In the genomic region with DNA sequence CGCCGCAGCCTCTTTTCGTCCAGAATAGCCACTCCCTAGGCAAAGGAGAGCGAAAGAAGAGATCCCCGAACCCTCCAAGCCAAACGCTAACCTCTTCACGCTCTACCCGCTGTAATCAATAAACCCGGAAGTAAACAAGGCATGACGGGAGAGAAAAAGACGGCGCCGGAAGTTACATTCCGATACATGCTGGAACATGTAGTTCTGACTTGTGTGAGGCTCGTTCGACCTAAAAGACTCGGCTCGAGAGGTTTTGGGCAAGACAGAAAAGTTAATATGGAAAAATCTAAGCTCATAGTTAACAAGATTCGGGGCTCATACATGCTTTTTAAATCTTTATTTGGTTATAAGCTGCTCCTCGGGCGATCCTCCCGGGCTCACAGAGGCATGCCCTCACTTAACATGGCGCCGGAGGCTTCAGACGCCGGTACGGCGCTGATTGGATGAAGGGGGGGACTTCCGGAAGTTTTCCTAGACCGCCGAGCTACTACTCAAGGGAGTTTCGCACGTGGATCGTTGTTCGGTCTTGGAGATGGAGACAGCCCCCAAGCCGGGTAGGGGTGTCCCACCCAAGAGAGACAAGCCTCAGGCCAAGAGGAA, we compare ENCODE assay signal across 8 mouse cellular contexts. TPM values are rescaled to one million over a fixed set of nuclear protein-coding genes. Genes with fewer than 3 reads are reported as not detected.
DNase-seq lines count a peak whose midpoint lies in the region; ATAC-seq and TF ChIP-seq lines count a peak whose summit lies in the region.

Pfdn6 (minus strand) TSS at position 138 of the 600 bp plus-strand sequence.
Wdr46 (plus strand) TSS at position 455 of the 600 bp plus-strand sequence.

- H3K36me3 ChIP-seq in limb, embryonic 13.5 days, result peaks cover 63% of the 10 kb centered on the region
- H3K36me3 ChIP-seq in midbrain, embryonic 15.5 days (replicated peaks), result peaks cover 20% of the 10 kb centered on the region; the same call in 1 of the 2 replicates
- H3K36me3 ChIP-seq in spleen, adult 2 months (ENCODE audit: control insufficient read depth, insufficient read depth, low read length), result peaks cover 32% of the 10 kb centered on the region

- H3K4me1 ChIP-seq in bone marrow macrophage, adult 2 months (ENCODE audit: control insufficient read depth, insufficient read depth, low read length), result peaks cover 9% of the 10 kb centered on the region; the same call in 1 of the 2 replicates
- H3K4me1 ChIP-seq in embryonic fibroblast, embryonic 13.5 days (ENCODE audit: control insufficient read depth, insufficient read depth, low read length), result peaks cover 7% of the 10 kb centered on the region; the same call in 1 of the 2 replicates
- peaks cover 21% of the 10 kb centered on the region for H3K4me1 ChIP-seq in limb, embryonic 13.5 days
- peaks cover 27% of the 10 kb centered on the region for H3K4me1 ChIP-seq in midbrain, embryonic 15.5 days
- peaks cover 14% of the 10 kb centered on the region; the same call in 1 of the 2 replicates for H3K4me1 ChIP-seq in spleen, adult 2 months (ENCODE audit: control insufficient read depth, insufficient read depth, insufficient read length)

- H3K9ac ChIP-seq in limb, embryonic 13.5 days, result peak within 1 kb of the TSS; percentile 87
- H3K9ac ChIP-seq in midbrain, embryonic 15.5 days, result peak within 1 kb of the TSS; percentile 80

- peak; percentile 85 for DNase-seq in B cell, adult 2 months
- DNase-seq in heart, adult 9 months (ENCODE audit: low spot score in 2 of 2), result peak; percentile 84 to 92
- peak; percentile 94 for DNase-seq in kidney, adult 9 months
- DNase-seq in spleen, adult 2 months (ENCODE audit: low read depth in 1 of 2, low spot score in 2 of 2), result peak; percentile 84 to 87

- TF ChIP-seq POLR2A in bone marrow macrophage, adult 2 months (IDR thresholded peaks at IDR 0.05; ENCODE audit: borderline replicate concordance, low read depth, low read length), result no peak
- TF ChIP-seq POLR2A in embryonic fibroblast, embryonic 13.5 days (IDR thresholded peaks at IDR 0.05; ENCODE audit: low read depth, low read length), result peak; percentile 72
- peak; percentile 31; the same call in 1 of the 2 replicates for TF ChIP-seq POLR2A in spleen, adult 2 months (IDR thresholded peaks at IDR 0.05; ENCODE audit: low read depth, low read length)

- no peak for TF ChIP-seq CTCF in bone marrow macrophage, adult 2 months (IDR thresholded peaks at IDR 0.05; ENCODE audit: low read depth, low read length)
- TF ChIP-seq CTCF in embryonic fibroblast, embryonic 13.5 days (IDR thresholded peaks at IDR 0.05; ENCODE audit: borderline replicate concordance, insufficient read depth, low read length), result no peak
- no peak for TF ChIP-seq CTCF in spleen, adult 2 months (IDR thresholded peaks at IDR 0.05; ENCODE audit: extremely low read depth, insufficient read depth, insufficient read length, insufficient replicate concordance)

- peak within 1 kb of the TSS; percentile 76 for H3K27ac ChIP-seq in bone marrow macrophage, adult 2 months (ENCODE audit: insufficient read depth, low read depth, low read length)
- H3K27ac ChIP-seq in embryonic fibroblast, embryonic 13.5 days (ENCODE audit: insufficient read depth, low read length), result peak within 1 kb of the TSS; percentile 76
- no peak within 1 kb of the TSS for H3K27ac ChIP-seq in limb, embryonic 13.5 days
- peak within 1 kb of the TSS; percentile 62 for H3K27ac ChIP-seq in midbrain, embryonic 15.5 days
- H3K27ac ChIP-seq in spleen, adult 2 months (ENCODE audit: insufficient read depth, low read length), result peak within 1 kb of the TSS; percentile 66

- no peaks in the 10 kb centered on the region for H3K27me3 ChIP-seq in limb, embryonic 13.5 days
- H3K27me3 ChIP-seq in midbrain, embryonic 15.5 days (replicated peaks), result no peaks in the 10 kb centered on the region
- H3K27me3 ChIP-seq in spleen, adult 2 months (ENCODE audit: control insufficient read depth, insufficient read depth, low read length), result no peaks in the 10 kb centered on the region

- ATAC-seq in limb, embryonic 13.5 days (ENCODE audit: low FRiP score, low read depth), result peak; percentile 93
- peak; percentile 89 for ATAC-seq in midbrain, embryonic 15.5 days (replicated peaks)

- H3K9me3 ChIP-seq in limb, embryonic 13.5 days, result no peaks in the 10 kb centered on the region
- H3K9me3 ChIP-seq in midbrain, embryonic 15.5 days, result no peaks in the 10 kb centered on the region

- H3K4me3 ChIP-seq in bone marrow macrophage, adult 2 months (ENCODE audit: insufficient read depth, low read length), result peak within 1 kb of the TSS; percentile 89
- H3K4me3 ChIP-seq in embryonic fibroblast, embryonic 13.5 days (ENCODE audit: insufficient read depth, low read length), result peak within 1 kb of the TSS; percentile 93
- H3K4me3 ChIP-seq in limb, embryonic 13.5 days, result peak within 1 kb of the TSS; percentile 84
- peak within 1 kb of the TSS; percentile 92 for H3K4me3 ChIP-seq in midbrain, embryonic 15.5 days
- H3K4me3 ChIP-seq in spleen, adult 2 months (ENCODE audit: extremely low read depth, insufficient read depth, insufficient read length), result peak within 1 kb of the TSS; percentile 99

- peak within 1 kb of the TSS; percentile 98 for H3K4me2 ChIP-seq in limb, embryonic 13.5 days (replicated peaks)
- peak within 1 kb of the TSS; percentile 93 for H3K4me2 ChIP-seq in midbrain, embryonic 15.5 days

- under 1% methylated on average over 36 of the region's 36 CpGs for WGBS in limb, embryonic 13.5 days
- under 1% methylated on average over 36 of the region's 36 CpGs for WGBS in midbrain, embryonic 15.5 days
- WGBS in spleen, adult 2 months, result under 1% methylated on average over 36 of the region's 36 CpGs

RNA-seq across cellular contexts. Expression of gene Pfdn6, which starts in this region (rescaled TPM):
- polyA plus RNA-seq in bone marrow macrophage, adult 2 months (2012; ENCODE audit: insufficient read depth, insufficient read length, missing spikeins), result 54.1 and 54.9 TPM in 2 replicates
- polyA plus RNA-seq in embryonic fibroblast, embryonic 13.5 days (2011; ENCODE audit: insufficient read length, low read depth, missing spikeins), result 80.7 and 87.8 TPM in 2 replicates
- polyA plus RNA-seq in limb, embryonic 13.5 days (2015; fragmentation: Nextera tagmentation; extraction: Ambion mirVana), result 167 and 171 TPM in 2 replicates
- 178 TPM in 2 replicates for polyA plus RNA-seq in midbrain, embryonic 15.5 days (2015; fragmentation: Nextera tagmentation; extraction: Ambion mirVana)
- 13.8 and 16.0 TPM in 2 replicates for polyA plus RNA-seq in spleen, adult 2 months (2012; rRNA removed)

RNA-seq across cellular contexts. Expression of gene Wdr46, which starts in this region (rescaled TPM):
- polyA plus RNA-seq in bone marrow macrophage, adult 2 months (2012; ENCODE audit: insufficient read depth, insufficient read length, missing spikeins), result 10.1 and 10.2 TPM in 2 replicates
- 20.3 and 20.5 TPM in 2 replicates for polyA plus RNA-seq in embryonic fibroblast, embryonic 13.5 days (2011; ENCODE audit: insufficient read length, low read depth, missing spikeins)
- polyA plus RNA-seq in limb, embryonic 13.5 days (2015; fragmentation: Nextera tagmentation; extraction: Ambion mirVana), result 35.4 and 37.0 TPM in 2 replicates
- 25.9 and 26.2 TPM in 2 replicates for polyA plus RNA-seq in midbrain, embryonic 15.5 days (2015; fragmentation: Nextera tagmentation; extraction: Ambion mirVana)
- 20.5 and 26.7 TPM in 2 replicates for polyA plus RNA-seq in spleen, adult 2 months (2012; rRNA removed)
